Mouse (Mus musculus) liver, embryonic 15.5 days (tissue): ENCODE measurements around the gene Thbs1. TPM values are rescaled to one million over a fixed set of nuclear protein-coding genes. Genes with fewer than 3 reads are reported as not detected.

Source experiments
- ATAC-seq: fragments of 200-750 bp; cut with Nextera tagmentation; 2 replicates; pipeline ENCODE4 v1.8.0; 2017; ENCODE audit warnings: moderate number of reproducible peaks, mild to moderate bottlenecking, moderate library complexity; ENCODE audit not compliant: insufficient read depth
- H3K27ac ChIP-seq: fragments of 300-500 bp; sonication (generic); replicated peaks from 2 replicates; pipeline ENCODE4 v1.5.1; 2015; ENCODE audit warnings: mild to moderate bottlenecking, inconsistent platforms
- H3K27me3 ChIP-seq: fragments of 300-500 bp; sonication (generic); 2 replicates; pipeline ENCODE4 v1.6.1; 2015; ENCODE audit warnings: mild to moderate bottlenecking, inconsistent platforms
- H3K36me3 ChIP-seq: fragments of 300-500 bp; sonication (generic); replicated peaks from 2 replicates; pipeline ENCODE4 v1.6.1; 2015; ENCODE audit warnings: moderate library complexity, mild to moderate bottlenecking, inconsistent platforms
- H3K4me1 ChIP-seq: fragments of 300-500 bp; sonication (generic); replicated peaks from 2 replicates; pipeline ENCODE4 v1.6.1; 2015; ENCODE audit warnings: inconsistent platforms
- H3K4me2 ChIP-seq: fragments of 300-500 bp; sonication (generic); 2 replicates; pipeline ENCODE4 v1.6.1; 2015; ENCODE audit warnings: moderate library complexity, mild to moderate bottlenecking, inconsistent platforms
- H3K4me3 ChIP-seq: fragments of 300-500 bp; sonication (generic); replicated peaks from 2 replicates; pipeline ENCODE4 v1.5.1; 2015; ENCODE audit warnings: mild to moderate bottlenecking, inconsistent platforms
- H3K9ac ChIP-seq: fragments of 300-500 bp; sonication (generic); 2 replicates; pipeline ENCODE4 v1.6.1; 2015; ENCODE audit warnings: moderate library complexity, mild to moderate bottlenecking, inconsistent platforms
- H3K9me3 ChIP-seq: fragments of 300-500 bp; sonication (generic); replicated peaks from 2 replicates; pipeline ENCODE4 v1.6.1; 2016; ENCODE audit warnings: inconsistent platforms
- WGBS: fragments of 180-500 bp; shearing (Covaris S2); methylation state at CpG from one replicate; pipeline ENCODE4 v1.1.7; 2015; ENCODE audit warnings: mixed read lengths; ENCODE audit not compliant: insufficient replicate concordance; 5-methylcytosine and 5-hydroxymethylcytosine counted together
- polyA plus RNA-seq: library from polyadenylated mRNA; unstranded; fragments of >200 nt; fragmentation: Nextera tagmentation; extraction: Ambion mirVana; gene quantifications from 2 replicates; pipeline ENCODE4 v1.2.1, GENCODE M21; 2015

Gene Thbs1
- polyA plus RNA-seq, 1 experiment from 2014 or later, result 26.0 TPM

- no peaks in the 10 kb centered on the region for H3K27me3 ChIP-seq
- no peaks in the 10 kb centered on the region for H3K4me1 ChIP-seq
- H3K4me3 ChIP-seq, result no peak overlapping the region
- H3K27ac ChIP-seq, result no peak overlapping the region
- no peaks in the 10 kb centered on the region for H3K36me3 ChIP-seq
- no peak overlapping the region for H3K9ac ChIP-seq
- WGBS, result 77% methylated on average over 2 of the region's 2 CpGs
- H3K9me3 ChIP-seq, result no peaks in the 10 kb centered on the region
- H3K4me2 ChIP-seq, result no peak overlapping the region
- no peak for ATAC-seq
These were observed 26.0 kb upstream of the Thbs1 start for GRCm38 (mm10) chr2:118085647-118086046.

- H3K27me3 ChIP-seq, result no peaks in the 10 kb centered on the region
- H3K9ac ChIP-seq, result no peak overlapping the region
- no peaks in the 10 kb centered on the region for H3K36me3 ChIP-seq
- H3K27ac ChIP-seq, result no peak overlapping the region
- 63% methylated on average over 10 of the region's 10 CpGs for WGBS
- H3K4me2 ChIP-seq, result no peak overlapping the region
- H3K4me1 ChIP-seq, result no peaks in the 10 kb centered on the region
- no peak for ATAC-seq
- H3K4me3 ChIP-seq, result no peak overlapping the region
- H3K9me3 ChIP-seq, result no peaks in the 10 kb centered on the region
These were observed 24.5 kb upstream of the Thbs1 start for GRCm38 (mm10) chr2:118087044-118087726.

GRCm38 (mm10) chr2:118091226-118091625 lies 20.4 kb upstream of the Thbs1 start:
- ATAC-seq, result no peak

GRCm38 (mm10) chr2:118099104-118099503 lies 12.6 kb upstream of the Thbs1 start:
- Histone ChIP-seq H3K36me3 (no peaks in the 10 kb centered on the region), H3K4me1 (no peaks in the 10 kb centered on the region), H3K27ac (no peak overlapping the region), H3K9ac (no peak overlapping the region), H3K27me3 (no peaks in the 10 kb centered on the region), H3K4me3 (no peak overlapping the region), H3K9me3 (no peaks in the 10 kb centered on the region), H3K4me2 (no peak overlapping the region)
- no peak for ATAC-seq
- WGBS, result 70% methylated on average over 4 of the region's 4 CpGs

More at GRCm38 (mm10) chr2:118091226-118091625, 20.4 kb upstream of the Thbs1 start:
- 73% methylated on average over 5 of the region's 5 CpGs for WGBS
- H3K27ac ChIP-seq, result no peak overlapping the region
- no peaks in the 10 kb centered on the region for H3K36me3 ChIP-seq
- H3K9ac ChIP-seq, result no peak overlapping the region
- H3K4me3 ChIP-seq, result no peak overlapping the region
- H3K4me1 ChIP-seq, result no peaks in the 10 kb centered on the region
- no peak overlapping the region for H3K4me2 ChIP-seq
- no peaks in the 10 kb centered on the region for H3K9me3 ChIP-seq
- H3K27me3 ChIP-seq, result no peaks in the 10 kb centered on the region

- ATAC-seq, result no peak
- WGBS, result 37% methylated on average over 4 of the region's 4 CpGs
- H3K27ac ChIP-seq, result no peak overlapping the region
These were observed 9.5 kb upstream of the Thbs1 start for GRCm38 (mm10) chr2:118102169-118102568.

GRCm38 (mm10) chr2:118110225-118110915 lies 1.3 kb upstream of the Thbs1 start:
- Histone ChIP-seq H3K4me3 (no peak overlapping the region), H3K4me1 (0 out of 2 replicates have a peak, but pooled peaks cover 7% of the 10 kb centered on the region), H3K27me3 (peaks cover 20% of the 10 kb centered on the region), H3K9me3 (no peaks in the 10 kb centered on the region), H3K9ac (no peak overlapping the region), H3K27ac (no peak overlapping the region), H3K4me2 (peak overlapping the region; percentile 11; the same call in 1 of the 2 replicates), H3K36me3 (no peaks in the 10 kb centered on the region)
- no peak for ATAC-seq
- WGBS, result 40% methylated on average over 17 of the region's 17 CpGs

More at GRCm38 (mm10) chr2:118102169-118102568, 9.5 kb upstream of the Thbs1 start:
- Histone ChIP-seq H3K9me3 (no peaks in the 10 kb centered on the region), H3K9ac (no peak overlapping the region), H3K4me1 (no peaks in the 10 kb centered on the region), H3K4me2 (no peak overlapping the region), H3K27me3 (no peaks in the 10 kb centered on the region), H3K4me3 (no peak overlapping the region), H3K36me3 (no peaks in the 10 kb centered on the region)

GRCm38 (mm10) chr2:118111116-118111487 lies 574 bp upstream of the Thbs1 start:
- Histone ChIP-seq H3K36me3 (no peaks in the 10 kb centered on the region), H3K9me3 (no peaks in the 10 kb centered on the region), H3K4me3 (peak overlapping the region; percentile 45), H3K4me2 (peak overlapping the region; percentile 69), H3K27ac (peak overlapping the region; percentile 38; the same call in 1 of the 2 replicates), H3K4me1 (0 out of 2 replicates have a peak, but pooled peaks cover 7% of the 10 kb centered on the region), H3K9ac (no peak overlapping the region), H3K27me3 (peaks cover 20% of the 10 kb centered on the region)
- WGBS, result under 1% methylated on average over 16 of the region's 16 CpGs
- ATAC-seq, result peak; percentile 51

- Histone ChIP-seq H3K4me1 (0 out of 2 replicates have a peak, but pooled peaks cover 7% of the 10 kb centered on the region), H3K4me3 (peak overlapping the region; percentile 45), H3K27ac (no peak overlapping the region), H3K36me3 (no peaks in the 10 kb centered on the region), H3K9ac (no peak overlapping the region), H3K4me2 (peak overlapping the region; percentile 69), H3K9me3 (no peaks in the 10 kb centered on the region), H3K27me3 (peaks cover 20% of the 10 kb centered on the region)
- ATAC-seq, result no peak
- 25% methylated on average over 5 of the region's 5 CpGs for WGBS
These were observed 762 bp downstream of the Thbs1 start for GRCm38 (mm10) chr2:118112438-118112837.

GRCm38 (mm10) chr2:118112846-118113479 lies 1.3 kb downstream of the Thbs1 start:
- Histone ChIP-seq H3K27me3 (peaks cover 20% of the 10 kb centered on the region), H3K27ac (no peak overlapping the region), H3K36me3 (no peaks in the 10 kb centered on the region), H3K9ac (no peak overlapping the region), H3K4me3 (peak overlapping the region; percentile 45), H3K4me1 (0 out of 2 replicates have a peak, but pooled peaks cover 7% of the 10 kb centered on the region), H3K4me2 (peak overlapping the region; percentile 13), H3K9me3 (no peaks in the 10 kb centered on the region)
- WGBS, result 53% methylated on average over 21 of the region's 21 CpGs
- ATAC-seq, result no peak

- no peaks in the 10 kb centered on the region for H3K9me3 ChIP-seq
- 0 out of 2 replicates have a peak, but pooled peaks cover 7% of the 10 kb centered on the region for H3K4me1 ChIP-seq
- peak overlapping the region; percentile 13; the same call in 1 of the 2 replicates for H3K4me2 ChIP-seq
- 38% methylated on average over 8 of the region's 8 CpGs for WGBS
- ATAC-seq, result no peak
- H3K4me3 ChIP-seq, result peak overlapping the region; percentile 4; the same call in 1 of the 2 replicates
- no peaks in the 10 kb centered on the region for H3K36me3 ChIP-seq
- H3K9ac ChIP-seq, result no peak overlapping the region
- H3K27me3 ChIP-seq, result peaks cover 20% of the 10 kb centered on the region
- H3K27ac ChIP-seq, result no peak overlapping the region
These were observed 2.3 kb downstream of the Thbs1 start for GRCm38 (mm10) chr2:118113808-118114524.
